Mouse (Mus musculus): Measurements from ENCODE around the gene Etl4.

Gene Etl4

DNA sequence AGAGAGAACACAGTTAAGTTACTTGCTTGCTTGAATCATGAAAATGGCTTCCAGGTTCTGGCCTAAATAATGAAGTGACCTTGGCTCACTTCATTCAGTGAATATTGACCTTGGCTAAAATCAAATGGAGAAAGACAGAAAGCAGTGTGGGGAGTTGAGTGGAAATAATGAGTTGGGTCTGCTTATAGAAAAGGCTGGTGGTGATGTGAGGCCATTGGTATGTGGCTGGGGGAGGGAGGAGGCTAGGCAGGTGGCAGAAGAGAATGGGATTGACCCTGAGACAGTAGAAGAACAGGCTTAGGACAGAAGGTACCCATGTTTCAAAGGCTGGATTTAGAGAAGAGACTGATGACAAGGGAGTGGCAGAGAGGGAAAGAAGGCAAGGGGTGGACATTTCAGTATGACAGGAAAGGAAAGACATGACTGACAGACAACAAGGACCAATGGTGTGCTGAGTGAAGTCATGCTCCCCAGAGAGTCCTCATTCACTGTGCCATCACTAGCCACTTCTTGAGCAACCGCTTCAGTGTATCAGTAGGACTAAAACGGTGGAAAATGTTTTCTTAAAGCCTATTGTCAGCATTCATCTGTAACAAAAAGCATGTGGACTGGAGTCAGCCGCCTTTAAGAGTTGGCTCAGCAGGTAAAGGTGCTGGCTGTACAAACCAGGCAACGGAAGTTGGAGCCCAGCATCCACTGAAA is 854.1 kb downstream of the Etl4 start:
- DNase-seq (ENCODE audit: low read depth) = no peak

DNA sequence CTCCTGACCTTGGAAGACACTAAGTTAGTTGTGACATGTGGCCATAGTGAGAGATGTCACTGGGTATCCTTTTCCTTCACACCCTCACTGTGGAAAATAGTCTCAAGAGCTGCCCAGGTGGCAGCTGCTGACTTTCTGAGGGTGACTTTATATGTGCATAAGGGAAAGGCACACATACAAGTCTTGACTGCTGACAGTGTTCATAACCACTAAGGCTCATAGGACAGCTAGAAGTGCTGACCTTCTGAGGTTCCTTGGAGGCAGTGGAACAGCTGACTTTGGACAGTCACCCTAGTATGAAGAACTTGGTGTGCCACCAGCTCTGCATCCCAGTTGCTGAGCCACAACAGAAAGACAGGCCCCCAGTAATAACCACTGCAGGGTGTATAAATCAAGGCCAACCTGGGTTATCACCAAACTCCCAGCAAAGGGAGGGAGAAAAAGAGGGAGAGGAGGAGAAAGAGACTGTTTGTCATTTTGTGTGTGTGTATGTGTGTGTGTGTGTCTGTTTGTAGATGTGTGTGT is 855.0 kb downstream of the Etl4 start:
- DNase-seq (ENCODE audit: low read depth) = no peak

DNA sequence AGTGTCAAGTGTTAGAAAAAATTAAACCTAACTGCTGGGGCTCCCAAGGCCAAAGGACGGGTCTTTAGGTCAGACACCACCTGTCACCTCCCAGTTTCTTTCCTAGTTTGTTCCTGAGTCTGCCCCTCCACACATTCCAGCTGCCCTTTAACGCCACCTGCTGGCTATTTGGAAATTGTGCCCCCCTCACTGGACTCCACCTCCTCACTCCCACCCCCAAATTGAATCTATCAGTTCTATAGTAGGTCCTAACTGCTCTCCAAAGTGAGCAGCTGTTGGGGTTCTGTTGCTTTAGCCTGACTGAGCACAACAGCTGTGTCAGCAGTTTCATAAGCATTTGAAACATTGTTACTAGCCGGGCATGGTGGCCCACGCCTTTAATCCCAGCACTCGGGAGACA is 859.1 kb downstream of the Etl4 start:
- DNase-seq (ENCODE audit: low read depth) = no peak

DNA sequence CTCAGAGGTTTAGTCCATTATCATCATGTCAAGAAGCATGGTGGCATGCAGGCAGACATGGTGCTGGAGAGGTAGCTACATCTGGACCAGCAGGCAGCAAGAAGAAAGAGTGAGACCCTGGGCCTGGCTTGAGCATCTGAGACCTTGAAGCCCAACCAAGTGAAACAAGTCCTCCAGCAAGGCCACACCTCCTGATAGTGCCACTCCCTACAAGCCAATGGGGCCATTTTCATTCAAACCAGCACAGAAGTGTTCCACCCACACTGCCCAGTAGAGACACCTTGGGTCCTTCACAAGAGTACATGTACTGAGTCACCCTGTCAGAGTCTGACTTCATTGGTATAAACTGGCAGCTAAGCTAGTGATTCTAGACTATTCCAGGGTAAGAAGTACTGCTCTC is 860.6 kb downstream of the Etl4 start:
- DNase-seq (ENCODE audit: low read depth) = no peak

DNA sequence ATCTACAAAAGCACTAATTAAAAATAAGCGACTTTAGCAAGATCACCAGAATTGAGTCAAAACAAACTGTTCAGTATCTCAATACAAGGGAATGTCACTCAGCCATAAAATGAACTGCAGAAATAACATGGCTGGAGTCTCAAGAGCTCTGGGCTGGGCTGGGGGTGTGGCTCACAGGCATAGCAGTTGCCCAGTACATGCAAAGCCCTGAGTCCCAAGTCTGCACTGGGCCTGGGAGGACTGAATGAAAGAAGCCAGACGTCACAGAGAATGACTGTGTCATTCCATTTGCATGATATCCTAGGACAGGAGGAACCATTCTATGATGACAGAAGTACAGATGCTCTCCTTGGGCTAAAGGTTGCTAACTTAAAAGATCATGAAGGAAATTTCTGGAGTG is 864.9 kb downstream of the Etl4 start:
- no peak for DNase-seq (ENCODE audit: low read depth)

DNA sequence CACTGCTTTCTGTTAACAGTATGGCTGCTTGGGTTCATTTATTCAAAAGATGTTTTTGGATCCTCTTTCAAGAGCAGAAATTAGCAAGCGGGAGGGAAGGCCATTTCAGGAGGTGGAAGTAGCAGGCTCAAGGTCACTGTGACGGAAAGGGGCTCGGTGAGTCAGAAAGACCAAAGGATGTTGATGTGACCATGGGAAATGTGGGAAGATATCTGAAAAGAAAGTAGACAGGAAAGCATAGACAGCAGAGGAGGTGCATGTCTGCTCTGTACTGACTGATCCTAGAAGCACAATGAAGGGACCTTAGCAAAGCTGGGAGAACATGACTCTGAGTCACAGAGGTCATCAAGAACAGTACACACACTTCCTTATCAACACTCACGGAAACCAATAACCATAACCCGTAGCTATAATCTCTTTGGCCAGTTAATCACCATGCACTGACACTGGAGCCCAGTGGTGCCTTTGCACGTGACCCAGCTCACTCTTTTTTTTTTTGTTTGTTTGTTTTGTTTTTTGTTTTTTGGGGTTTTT is 866.7 kb downstream of the Etl4 start:
- no peak for DNase-seq (ENCODE audit: low read depth)

DNA sequence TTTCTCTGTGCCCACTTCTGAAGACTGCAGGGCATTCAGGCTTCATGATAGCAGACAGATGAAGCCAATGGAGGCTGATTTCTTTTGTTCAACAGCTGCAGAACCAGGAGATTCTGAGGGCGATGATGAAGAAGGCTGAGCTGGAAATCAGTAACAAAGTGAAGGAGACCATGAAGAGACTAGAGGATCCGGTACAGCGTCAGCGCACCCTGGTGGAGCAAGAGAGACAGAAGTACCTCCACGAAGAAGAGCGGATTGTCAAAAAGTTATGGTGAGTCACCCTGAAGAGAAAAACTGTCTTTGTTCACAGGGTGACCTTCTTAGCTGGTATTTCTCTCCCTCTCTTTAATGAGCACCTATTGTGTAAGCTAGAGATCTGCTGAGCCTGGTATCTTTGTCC is 868.4 kb downstream of the Etl4 start:
- DNase-seq (ENCODE audit: low read depth) = peak; percentile 4

DNA sequence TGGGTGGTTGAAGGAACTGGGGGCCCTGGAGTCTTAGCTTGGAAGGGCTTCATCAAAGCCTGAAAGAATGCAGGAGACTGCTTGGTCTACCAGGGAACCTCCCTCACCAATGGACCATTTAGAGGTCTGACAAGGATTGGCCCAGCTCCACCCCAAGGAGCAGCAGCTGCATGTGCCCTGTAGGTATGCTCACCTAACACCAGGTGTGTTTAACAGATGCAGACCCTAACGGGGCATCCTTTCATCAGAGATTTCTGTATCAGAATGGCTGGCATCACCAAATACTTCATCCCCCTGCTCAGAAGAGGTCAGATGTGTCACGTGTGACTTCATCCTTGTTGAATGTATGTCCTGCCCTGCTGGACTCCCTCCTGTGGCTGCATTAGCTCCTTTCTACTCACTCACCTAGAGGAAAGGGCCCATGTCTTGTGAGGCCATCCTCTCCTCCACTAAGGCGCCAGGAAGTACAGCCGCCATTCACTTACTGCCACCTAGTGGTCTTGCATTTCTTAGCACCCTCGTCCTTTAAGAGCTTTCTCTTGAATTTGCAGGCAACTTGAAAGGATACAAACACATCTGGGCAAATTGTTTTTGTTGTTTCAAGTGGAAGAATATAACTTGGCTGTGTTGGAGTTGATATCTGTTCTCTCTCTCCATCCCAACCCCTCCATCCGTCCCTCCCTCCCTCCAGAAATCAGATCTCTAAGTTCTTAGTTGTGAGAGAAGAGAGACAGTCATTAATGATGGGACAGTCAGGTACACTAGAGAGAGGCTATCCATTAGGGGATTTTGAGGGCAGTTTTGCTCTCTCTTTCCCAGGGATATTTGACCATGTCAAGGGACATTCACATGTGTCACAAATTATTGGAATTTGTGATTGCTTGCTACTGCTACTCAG is 870.2 kb downstream of the Etl4 start:
- DNase-seq (ENCODE audit: low read depth) = peak; percentile 41

DNA sequence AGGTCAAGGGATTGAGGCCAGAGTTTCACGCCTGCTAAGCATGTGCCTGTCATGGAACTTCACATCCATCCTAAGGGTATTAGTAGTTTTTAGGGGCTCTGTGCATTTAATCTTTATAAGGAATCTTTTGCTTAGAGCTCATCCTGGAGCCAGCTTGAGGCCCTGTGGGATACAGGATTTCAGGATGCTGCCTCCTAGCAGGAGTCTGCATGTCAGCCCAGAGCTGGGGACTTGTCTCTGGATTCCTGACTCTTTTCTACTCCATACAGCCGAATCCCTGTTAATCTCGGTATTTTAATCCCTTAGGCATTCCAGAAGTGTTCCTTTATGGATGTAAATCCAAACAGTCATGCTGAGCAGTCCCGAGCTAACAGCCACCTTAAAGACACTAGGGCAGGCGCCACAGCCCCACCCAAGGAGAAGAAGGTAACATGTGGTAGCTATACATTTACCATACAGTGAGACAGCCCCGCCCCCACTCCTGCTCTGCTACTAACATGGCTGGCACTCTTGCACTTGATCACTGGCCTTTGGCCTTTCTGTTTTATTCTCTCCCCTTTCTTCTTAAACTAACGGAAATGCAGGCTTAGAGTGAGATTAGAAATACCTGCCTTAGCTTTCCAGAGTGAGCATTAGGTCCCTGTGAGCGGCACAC is 891.8 kb downstream of the Etl4 start:
- DNase-seq (ENCODE audit: low read depth) = no peak

DNA sequence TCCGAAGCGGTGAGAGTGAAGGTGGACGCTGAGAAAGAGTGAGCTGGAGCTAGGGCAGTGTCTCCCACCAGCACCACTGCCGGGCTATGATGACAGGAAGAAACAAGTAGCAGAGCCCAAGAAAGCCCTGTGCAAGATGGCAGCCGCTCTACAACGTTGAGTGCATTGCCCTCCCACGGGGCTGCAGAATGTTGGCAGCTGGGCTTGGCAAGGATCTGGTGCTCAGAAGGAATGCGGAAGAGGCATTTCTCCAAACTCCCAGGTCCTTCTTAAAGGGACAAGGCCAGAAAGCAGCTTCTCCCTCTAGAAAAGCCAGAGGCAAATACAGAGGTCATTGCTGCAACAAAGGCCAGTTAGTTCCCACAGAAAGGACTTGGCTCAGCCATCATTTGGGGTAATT is 901.9 kb downstream of the Etl4 start:
- DNase-seq (ENCODE audit: low read depth) = peak; percentile 13

DNA sequence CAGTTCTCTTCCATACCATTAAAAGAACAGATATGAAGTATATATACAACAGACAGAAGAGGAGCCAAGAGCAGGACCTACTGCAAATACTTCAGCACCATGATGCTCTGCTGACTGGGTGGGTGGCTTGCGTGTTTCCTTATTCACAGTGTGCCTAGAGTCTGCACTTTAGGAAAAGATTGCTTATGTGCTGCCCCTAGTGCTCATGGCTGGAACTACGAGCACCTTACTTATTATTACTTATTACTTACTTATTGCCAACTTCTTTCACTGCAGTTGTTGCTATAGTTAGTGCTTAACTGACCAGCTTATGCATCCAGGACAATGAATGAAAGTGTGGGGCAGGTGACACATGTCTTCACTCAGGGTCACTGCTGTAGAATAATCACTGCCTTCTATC is 904.4 kb downstream of the Etl4 start:
- DNase-seq (ENCODE audit: low read depth) = no peak

DNA sequence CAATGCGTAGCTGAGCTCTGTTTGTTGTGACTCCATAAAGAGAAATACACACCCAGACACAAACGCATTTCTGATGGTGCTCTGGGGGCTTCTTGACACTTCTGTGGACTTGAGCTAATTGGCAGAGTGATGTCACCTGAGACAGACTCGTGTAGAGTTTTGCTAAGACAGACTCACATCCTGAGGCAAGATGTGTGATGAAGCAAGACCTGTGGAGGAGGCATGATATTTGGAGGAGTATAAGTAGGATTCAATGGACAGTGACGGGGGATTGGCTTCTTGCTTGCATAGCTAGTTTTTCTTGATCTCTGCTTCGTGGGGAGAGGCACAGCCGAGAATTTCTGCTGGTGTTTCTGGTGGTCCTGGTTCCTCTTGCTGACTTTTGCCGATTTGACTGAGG is 908.6 kb downstream of the Etl4 start:
- no peak for DNase-seq (ENCODE audit: low read depth)

DNA sequence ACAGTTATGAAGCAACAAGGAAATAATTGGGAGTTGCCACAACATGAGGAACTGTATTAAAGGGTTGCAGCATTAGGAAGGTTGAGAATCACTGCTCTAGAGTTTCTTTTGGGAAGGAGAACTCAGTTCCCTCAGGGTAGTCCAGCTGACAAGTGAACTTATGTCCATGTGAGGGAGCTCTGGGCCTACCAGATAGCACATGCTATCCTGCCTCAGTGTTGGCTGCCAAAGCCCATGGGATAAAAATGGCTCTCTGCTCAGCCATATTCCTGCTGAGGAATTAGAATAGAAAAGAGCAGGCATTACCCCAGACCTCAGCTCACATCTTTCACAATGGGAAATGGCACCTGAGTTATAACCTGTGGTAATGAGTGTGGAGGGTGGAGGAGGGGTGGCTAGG is 916.7 kb downstream of the Etl4 start:
- DNase-seq (ENCODE audit: low read depth) = no peak

DNA sequence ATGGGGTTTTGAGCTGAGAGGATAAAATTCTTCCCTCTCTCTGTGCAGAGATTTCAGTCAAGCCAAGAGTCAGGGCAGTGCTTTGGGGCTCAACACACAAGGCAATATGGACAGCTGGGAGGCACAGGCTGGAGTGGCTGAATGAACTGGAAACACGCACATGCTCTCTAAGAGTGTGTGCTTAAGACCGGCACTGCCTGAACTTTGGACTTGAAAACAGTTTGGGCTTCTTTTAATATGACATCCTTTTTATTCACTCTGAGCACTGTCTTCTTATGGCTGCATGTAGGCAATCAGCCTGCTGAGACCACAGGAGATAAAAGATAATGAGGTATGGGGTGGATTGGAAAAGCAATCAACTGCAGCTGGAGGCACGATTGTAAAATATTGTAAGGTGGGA is 921.3 kb downstream of the Etl4 start:
- DNase-seq (ENCODE audit: low read depth) = no peak

DNA sequence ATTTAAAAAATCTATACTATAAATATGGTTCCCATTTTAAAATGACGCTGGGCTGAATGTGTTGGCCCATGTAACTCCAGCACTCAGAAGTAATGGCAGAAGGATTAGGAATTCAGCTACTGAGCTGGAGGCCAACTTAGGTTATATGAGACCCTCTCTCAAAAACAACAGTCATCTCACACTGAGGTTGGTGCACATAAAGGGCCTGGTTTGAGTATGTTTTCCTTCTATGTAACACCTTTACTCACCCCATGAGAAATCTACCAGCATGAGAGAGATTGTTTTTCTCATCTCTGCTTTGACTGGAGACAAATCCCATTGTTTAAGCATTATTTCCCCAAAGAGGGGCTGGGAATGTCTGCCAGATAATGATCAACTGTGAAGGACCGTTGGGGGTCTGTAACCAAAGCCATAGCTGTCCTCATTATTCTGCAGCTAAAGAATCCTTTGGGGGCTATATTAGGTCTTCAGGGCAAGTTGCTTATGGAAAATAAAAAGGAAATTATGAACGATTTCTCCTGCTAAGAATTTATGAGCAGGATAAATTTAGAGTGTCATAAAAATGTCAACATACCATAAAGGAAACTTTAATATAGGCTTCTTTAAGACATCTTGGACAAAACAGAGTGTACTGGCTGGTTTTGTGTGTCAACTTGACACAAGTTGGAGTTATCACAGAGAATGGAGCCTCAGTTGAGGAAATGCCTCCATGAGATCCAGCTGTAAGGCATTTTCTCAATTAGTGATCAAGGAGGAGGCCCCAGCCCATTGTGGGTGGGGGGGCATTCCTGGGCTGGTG is 922.2 kb downstream of the Etl4 start:
- DNase-seq (ENCODE audit: low read depth) = no peak

DNA sequence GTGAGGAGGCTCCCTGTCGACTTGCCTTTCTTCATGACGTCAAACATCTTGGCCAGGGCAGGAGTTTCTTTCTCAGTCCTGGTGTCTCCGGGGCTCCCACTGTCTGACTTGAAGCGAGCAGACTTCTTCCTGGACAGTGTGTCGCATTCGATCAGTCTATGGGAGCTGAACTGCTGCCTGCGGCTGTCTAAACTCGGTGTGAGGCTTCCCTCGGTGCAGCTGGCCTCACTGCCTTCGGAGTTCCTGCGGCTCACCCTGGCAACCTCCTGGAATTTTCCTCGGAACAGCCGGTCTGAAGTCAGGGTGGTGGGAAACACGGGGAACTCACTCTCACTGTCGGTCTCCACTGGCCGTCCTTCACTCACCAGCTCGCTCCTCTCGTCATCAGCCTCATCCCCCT is 939.8 kb downstream of the Etl4 start:
- DNase-seq (ENCODE audit: low read depth) = no peak

Data from fibroblast of lung, adult 2 months (primary cell).